In the genomic region with DNA sequence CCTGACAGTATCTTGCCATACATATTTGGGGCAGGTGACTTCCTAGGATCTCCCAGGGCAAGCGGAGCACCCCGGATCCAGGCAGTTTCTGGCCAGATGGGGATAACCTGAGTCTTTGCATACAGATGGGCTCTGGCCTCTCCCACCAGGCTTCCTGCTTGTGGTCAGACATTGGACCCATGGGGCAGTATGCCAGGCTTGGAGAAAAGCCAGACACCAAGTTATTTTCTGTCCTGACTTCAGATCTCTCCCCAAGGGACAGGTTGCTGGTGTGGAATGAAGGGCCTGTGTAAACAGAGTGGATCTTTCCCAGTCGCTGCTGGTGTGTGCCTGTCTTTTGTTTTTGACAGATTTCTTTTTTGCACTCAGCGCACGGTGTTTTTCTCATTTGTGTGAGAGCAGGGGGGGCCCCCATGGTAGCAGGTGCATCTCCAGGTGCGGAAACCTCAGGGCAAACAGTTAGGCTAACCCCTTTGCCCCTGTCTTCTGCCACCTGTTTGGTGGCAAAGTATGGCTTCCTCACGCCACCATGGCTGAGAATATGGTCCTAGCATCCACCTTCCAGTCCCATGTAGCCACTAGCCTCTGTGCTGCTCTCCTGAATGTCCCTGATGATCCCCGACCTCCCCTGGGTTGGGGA, we compare ENCODE assay signal across 9 mouse cellular contexts. TPM values are rescaled to one million over a fixed set of nuclear protein-coding genes. Genes with fewer than 3 reads are reported as not detected.
A peak's percentile ranks its signal among the peaks of the same experiment; 100 is the strongest.
DNase-seq lines count a peak whose midpoint lies in the region; ATAC-seq and TF ChIP-seq lines count a peak whose summit lies in the region.
"Had no signal": no experiment of that assay in that cellular context is flagged by ENCODE, and none has a peak within 500 bp of the region (broad histone marks: within the 10 kb centered on the region; RNA-seq: fewer than 3 reads in every experiment).

No protein-coding gene starts in this region.

- H3K9me3 ChIP-seq in hindbrain, embryonic 11.5 days (ENCODE audit: control insufficient read depth, low read length) = no peaks in the 10 kb centered on the region
- H3K9me3 ChIP-seq in liver, postnatal 0 days (ENCODE audit: low read length) = no peaks in the 10 kb centered on the region

- no peak overlapping the region for H3K4me2 ChIP-seq in hindbrain, embryonic 11.5 days (replicated peaks; ENCODE audit: low read depth, low read length)
- peak overlapping the region; percentile 50 for H3K4me2 ChIP-seq in liver, postnatal 0 days (ENCODE audit: low read depth, low read length)

- TF ChIP-seq CTCF in liver, postnatal 0 days (IDR thresholded peaks at IDR 0.05; ENCODE audit: low read depth) = no peak

- no peak for ATAC-seq in hindbrain, embryonic 11.5 days (ENCODE audit: low FRiP score)
- peak; percentile 20 for ATAC-seq in liver, postnatal 0 days

- no peaks in the 10 kb centered on the region for H3K27me3 ChIP-seq in hindbrain, embryonic 11.5 days (ENCODE audit: control insufficient read depth, insufficient read depth, low read length)
- no peaks in the 10 kb centered on the region for H3K27me3 ChIP-seq in liver, postnatal 0 days (ENCODE audit: insufficient read depth, low read length)

- DNase-seq in heart, adult 11 months = peak; percentile 94
- no peak for DNase-seq in heart, postnatal 25 days (ENCODE audit: low spot score)
- DNase-seq in adipocyte (ENCODE audit: low spot score) = peak; percentile 30
- no peak for DNase-seq in hindbrain, embryonic 11.5 days (ENCODE audit: low spot score)
- peak; percentile 76 for DNase-seq in liver, postnatal 0 days
- DNase-seq in thymus, postnatal 36 days = peak; percentile 72 to 83
- no peak for DNase-seq in layer of hippocampus, postnatal 14 days (ENCODE audit: low spot score in 2 of 2)
- DNase-seq in urinary bladder, adult 2 months (ENCODE audit: low spot score) = no peak

- intact Hi-C loops in heart, postnatal 25 days (cut with DNase I) = no loop called here

- H3K27ac ChIP-seq in hindbrain, embryonic 11.5 days (ENCODE audit: low read depth, low read length) = peak overlapping the region; percentile 70
- H3K27ac ChIP-seq in liver, postnatal 0 days (ENCODE audit: low read depth) = peak overlapping the region; percentile 87

- no peak overlapping the region for H3K4me3 ChIP-seq in hindbrain, embryonic 11.5 days (ENCODE audit: low read depth, low read length)
- no peak overlapping the region for H3K4me3 ChIP-seq in liver, postnatal 0 days (ENCODE audit: low read depth, low read length)
- H3K4me3 ChIP-seq: erythroblast, embryonic 14.5 days had no signal

- 67% methylated on average over 8 of the region's 8 CpGs for WGBS in hindbrain, embryonic 11.5 days
- 61% methylated on average over 8 of the region's 8 CpGs for WGBS in liver, postnatal 0 days (ENCODE audit: insufficient replicate concordance)

- H3K36me3 ChIP-seq in hindbrain, embryonic 11.5 days (ENCODE audit: control insufficient read depth, insufficient read depth, low read length) = no peaks in the 10 kb centered on the region
- H3K36me3 ChIP-seq in liver, postnatal 0 days (replicated peaks; ENCODE audit: insufficient read depth, low read length) = peaks cover 6% of the 10 kb centered on the region; the same call in 1 of the 2 replicates

- H3K4me1 ChIP-seq in hindbrain, embryonic 11.5 days (replicated peaks; ENCODE audit: control insufficient read depth, insufficient read depth, low read length) = peaks cover 49% of the 10 kb centered on the region
- peaks cover 92% of the 10 kb centered on the region for H3K4me1 ChIP-seq in liver, postnatal 0 days (ENCODE audit: insufficient read depth)

- peak; percentile 19; the same call in 1 of the 2 replicates for TF ChIP-seq EP300 in liver, postnatal 0 days (IDR thresholded peaks at IDR 0.05; ENCODE audit: low read depth)

- no peak overlapping the region for H3K9ac ChIP-seq in hindbrain, embryonic 11.5 days (ENCODE audit: low read depth, low read length)
- H3K9ac ChIP-seq in liver, postnatal 0 days (replicated peaks) = no peak overlapping the region; the same call in 1 of the 2 replicates

RNA-seq across cellular contexts. Expression of a gene that starts 45.6 kb away (rescaled TPM):
- 1 to 10 TPM; 1.2 to 1.5 TPM for total RNA-seq in heart, postnatal 25 days (2021)
- 94.8 and 96.9 TPM in 2 replicates for polyA plus RNA-seq in hindbrain, embryonic 11.5 days (2014; fragmentation: Nextera tagmentation; extraction: Ambion mirVana)
- polyA plus RNA-seq in liver, postnatal 0 days (2015; fragmentation: Nextera tagmentation; extraction: Ambion mirVana) = 18.6 and 20.3 TPM in 2 replicates
- total RNA-seq in layer of hippocampus, postnatal 14 days (2021) = 1 to 10 TPM; 2.0 to 3.4 TPM
- 4.0 and 6.4 TPM in 2 replicates for polyA plus RNA-seq in urinary bladder, adult 2 months (2012; rRNA removed)

Comparison
In these comparisons a context has a peak if more than half of its experiments do, and no peak if none do; other contexts are left out.
1. DNase-seq: peak in heart, adult 11 months (single experiment), adipocyte (single experiment), liver, postnatal 0 days (single experiment) and thymus, postnatal 36 days (2 of 2); none in heart, postnatal 25 days (single experiment), hindbrain, embryonic 11.5 days (single experiment), layer of hippocampus, postnatal 14 days (0 of 2) and urinary bladder, adult 2 months (single experiment).